Mouse (Mus musculus) kidney, adult 2 months (tissue): Measurements from ENCODE around the gene Pygb. TPM values are rescaled to one million over a fixed set of nuclear protein-coding genes. Genes with fewer than 3 reads are reported as not detected.

ENCODE experiments used
- DNase-seq: peaks from one replicate; pipeline ENCODE4 v3.0.0; 2021
- H3K27ac ChIP-seq: fragments of 200-500 bp; 2 replicates; pipeline ENCODE4 v1.5.1; 2012; ENCODE audit warnings: low read depth, low read length, control low read depth, inconsistent platforms; ENCODE audit not compliant: insufficient read depth
- H3K27me3 ChIP-seq: fragments of 200-500 bp; replicated peaks from 2 replicates; pipeline ENCODE4 v1.6.1; 2012; ENCODE audit warnings: mild to moderate bottlenecking, moderate library complexity, low read length, inconsistent platforms; ENCODE audit not compliant: control insufficient read depth, insufficient read depth
- H3K36me3 ChIP-seq: fragments of 200-500 bp; 2 replicates; pipeline ENCODE4 v1.6.1; 2012; ENCODE audit warnings: mild to moderate bottlenecking, moderate library complexity, low read length, inconsistent platforms; ENCODE audit not compliant: control insufficient read depth, insufficient read depth
- H3K4me1 ChIP-seq: fragments of 200-500 bp; 2 replicates; pipeline ENCODE4 v1.6.1; 2011; ENCODE audit warnings: low read length; ENCODE audit not compliant: control insufficient read depth, insufficient read depth
- H3K4me3 ChIP-seq: fragments of 200-500 bp; 2 replicates; pipeline ENCODE4 v1.5.1; 2011; ENCODE audit warnings: mild to moderate bottlenecking, low read depth, low read length, control low read depth; ENCODE audit not compliant: insufficient read depth
- CTCF ChIP-seq: fragments of 200-500 bp; conservative IDR thresholded peaks from 2 replicates; pipeline ENCODE4 v1.5.1; 2011; ENCODE audit warnings: low read depth, mild to moderate bottlenecking, control low read depth, low read length, moderate library complexity, mixed read lengths; ENCODE audit not compliant: insufficient read depth, insufficient read length
- POLR2A ChIP-seq: fragments of 200-500 bp; IDR thresholded peaks from one replicate; pipeline ENCODE4 v1.6.1; 2011; ENCODE audit warnings: low read depth, low read length, control low read depth
- WGBS: fragments of 180-500 bp; shearing (Covaris S2); methylation state at CpG from one replicate; pipeline ENCODE4 v1.1.7; 2018; 5-methylcytosine and 5-hydroxymethylcytosine counted together
- polyA plus RNA-seq: library from polyadenylated mRNA; depleted of rRNA; stranded (reverse); fragments of >200 nt; gene quantifications from 2 replicates; pipeline ENCODE4 v1.2.3, GENCODE M21; 2012

Gene Pygb
- polyA plus RNA-seq, 1 experiment = 24.7 TPM

DNA sequence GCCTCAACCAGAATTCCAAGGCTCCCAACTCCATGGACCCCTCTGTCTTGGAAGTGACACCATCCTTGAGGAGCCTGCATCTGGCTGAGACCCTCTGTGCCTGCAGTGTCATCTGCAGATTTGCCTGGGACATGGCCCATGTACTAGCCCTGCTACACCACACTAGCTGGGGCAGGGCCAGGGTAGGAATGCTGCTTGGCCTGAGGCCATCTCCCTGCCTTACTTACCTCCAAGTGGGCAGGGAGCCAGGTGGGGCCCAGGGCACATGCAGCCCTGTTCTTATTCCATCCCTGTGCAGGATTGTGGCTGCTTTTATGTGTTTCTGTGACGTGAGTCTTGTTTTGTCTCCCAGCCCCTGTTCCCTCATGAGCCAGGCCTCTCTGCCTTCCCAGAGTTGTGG lies 15.8 kb upstream of the Pygb start:
- Histone ChIP-seq H3K27ac (peak overlapping the region; percentile 67), H3K4me1 (peaks cover 13% of the 10 kb centered on the region), H3K4me3 (no peak overlapping the region), H3K27me3 (no peaks in the 10 kb centered on the region), H3K36me3 (no peaks in the 10 kb centered on the region)
- TF ChIP-seq CTCF (no peak), POLR2A (no peak)
- DNase-seq = peak; percentile 89
- 52% methylated on average over 1 of the region's 1 CpGs for WGBS

DNA sequence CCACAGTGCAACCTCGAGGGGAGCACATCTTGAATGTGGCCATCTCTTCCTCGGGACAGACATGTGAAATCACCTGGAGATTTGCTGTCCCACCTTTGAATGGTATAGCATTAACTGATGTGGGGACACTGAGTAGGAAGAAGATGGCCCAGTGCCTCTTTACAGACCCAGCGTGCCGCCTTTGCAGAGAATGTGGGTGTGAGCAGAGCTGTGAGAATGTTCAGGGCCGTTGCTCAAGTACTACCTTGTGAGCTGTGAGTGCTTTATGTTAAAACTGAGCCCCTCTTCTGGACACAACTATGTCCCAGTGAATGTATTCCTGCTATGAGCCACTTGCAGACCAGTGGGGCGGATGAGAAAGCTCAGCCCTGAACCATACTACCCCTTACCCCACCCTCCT lies 15.4 kb upstream of the Pygb start:
- Histone ChIP-seq H3K27me3 (no peaks in the 10 kb centered on the region), H3K4me1 (peaks cover 13% of the 10 kb centered on the region), H3K4me3 (no peak overlapping the region), H3K36me3 (no peaks in the 10 kb centered on the region), H3K27ac (peak overlapping the region; percentile 67)
- no peak for TF ChIP-seq POLR2A
- no peak for TF ChIP-seq CTCF
- WGBS = 62% methylated on average over 6 of the region's 6 CpGs
- no peak for DNase-seq

DNA sequence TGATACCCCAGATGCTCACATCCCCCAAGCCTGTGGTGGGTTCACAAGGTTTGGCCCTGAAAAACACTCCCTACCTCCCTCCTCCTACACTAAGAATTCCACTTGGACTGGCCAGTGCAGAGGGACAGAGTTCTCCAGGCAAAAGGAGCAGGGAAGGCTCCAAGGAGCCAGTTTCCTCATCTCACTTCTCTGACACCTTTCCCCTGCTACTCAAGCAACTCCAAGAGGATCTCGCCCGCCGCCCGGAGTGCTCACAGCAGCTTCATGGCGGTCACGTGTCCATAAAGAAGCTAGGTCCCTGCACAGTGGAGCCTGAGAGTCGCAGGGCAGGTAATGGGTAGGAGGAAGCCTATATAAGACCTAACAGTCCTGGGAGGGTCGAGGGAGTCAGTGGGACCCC lies 14.5 kb upstream of the Pygb start:
- Histone ChIP-seq H3K27me3 (no peaks in the 10 kb centered on the region), H3K4me3 (no peak overlapping the region), H3K27ac (no peak overlapping the region), H3K4me1 (peaks cover 9% of the 10 kb centered on the region), H3K36me3 (no peaks in the 10 kb centered on the region)
- no peak for DNase-seq
- WGBS = 89% methylated on average over 8 of the region's 8 CpGs
- no peak for TF ChIP-seq CTCF
- TF ChIP-seq POLR2A = no peak

DNA sequence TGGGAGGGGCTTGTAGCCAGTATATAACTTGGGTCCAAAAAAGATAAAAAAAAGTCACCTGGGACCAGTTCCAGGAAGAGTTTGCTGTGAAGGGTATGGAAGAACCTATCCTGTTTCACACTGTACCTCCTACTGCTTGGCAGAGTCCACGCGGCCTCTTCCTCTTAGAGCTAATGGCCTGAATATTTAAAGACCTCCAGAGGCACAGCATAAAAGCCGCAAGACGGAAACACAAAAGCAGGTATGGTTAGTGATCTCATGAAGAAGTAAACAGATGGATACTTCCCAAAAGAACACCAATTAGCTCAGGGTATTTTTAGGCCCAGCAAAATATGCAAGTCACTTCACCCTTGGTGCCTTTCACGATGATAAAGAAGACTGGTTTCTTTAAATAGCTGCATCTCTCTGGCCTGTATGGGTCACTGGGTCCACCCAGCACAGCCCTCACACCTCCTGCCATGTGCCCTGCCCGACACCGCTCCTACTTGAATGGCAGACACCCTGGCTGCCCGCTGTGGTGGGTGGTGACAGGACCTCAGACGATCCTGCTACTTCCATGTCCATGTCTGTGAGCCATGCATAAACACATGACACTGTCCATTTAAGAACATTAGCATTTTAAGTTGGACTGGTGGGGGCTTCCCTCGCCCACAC lies 13.9 kb upstream of the Pygb start:
- 0 out of 2 replicates have a peak overlapping the region, but pooled peaks have one; percentile 9 for H3K27ac ChIP-seq
- no peak overlapping the region for H3K4me3 ChIP-seq
- no peaks in the 10 kb centered on the region for H3K36me3 ChIP-seq
- DNase-seq = no peak
- H3K4me1 ChIP-seq = peaks cover 6% of the 10 kb centered on the region
- WGBS = 52% methylated on average over 10 of the region's 10 CpGs
- TF ChIP-seq POLR2A (no peak), CTCF (no peak)
- H3K27me3 ChIP-seq = no peaks in the 10 kb centered on the region

DNA sequence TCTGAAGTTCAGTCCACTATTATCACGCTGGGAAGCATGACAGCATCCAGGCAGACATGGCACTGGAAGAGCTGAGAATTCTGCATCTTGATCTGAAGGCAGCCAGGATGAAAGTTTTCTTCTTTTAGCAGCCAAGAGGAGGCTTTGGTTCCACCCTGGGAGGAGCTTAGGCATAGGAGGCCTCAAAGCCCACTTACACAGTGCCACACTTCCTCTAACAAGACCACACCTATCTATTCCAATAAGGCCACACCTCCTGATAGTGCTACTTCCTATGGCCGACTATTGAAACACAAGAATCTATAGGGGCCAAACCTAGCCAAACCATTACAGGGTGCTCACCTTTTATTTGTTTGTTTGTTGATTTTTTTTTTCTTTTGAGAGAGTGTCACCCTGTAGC lies 3.7 kb upstream of the Pygb start:
- TF ChIP-seq POLR2A (no peak), CTCF (no peak)
- H3K4me1 ChIP-seq = peaks cover 3% of the 10 kb centered on the region; the same call in 1 of the 2 replicates
- H3K36me3 ChIP-seq = no peaks in the 10 kb centered on the region
- no peaks in the 10 kb centered on the region for H3K27me3 ChIP-seq
- WGBS = 89% methylated on average over 2 of the region's 2 CpGs
- H3K27ac ChIP-seq = no peak overlapping the region
- DNase-seq = no peak
- H3K4me3 ChIP-seq = no peak overlapping the region

DNA sequence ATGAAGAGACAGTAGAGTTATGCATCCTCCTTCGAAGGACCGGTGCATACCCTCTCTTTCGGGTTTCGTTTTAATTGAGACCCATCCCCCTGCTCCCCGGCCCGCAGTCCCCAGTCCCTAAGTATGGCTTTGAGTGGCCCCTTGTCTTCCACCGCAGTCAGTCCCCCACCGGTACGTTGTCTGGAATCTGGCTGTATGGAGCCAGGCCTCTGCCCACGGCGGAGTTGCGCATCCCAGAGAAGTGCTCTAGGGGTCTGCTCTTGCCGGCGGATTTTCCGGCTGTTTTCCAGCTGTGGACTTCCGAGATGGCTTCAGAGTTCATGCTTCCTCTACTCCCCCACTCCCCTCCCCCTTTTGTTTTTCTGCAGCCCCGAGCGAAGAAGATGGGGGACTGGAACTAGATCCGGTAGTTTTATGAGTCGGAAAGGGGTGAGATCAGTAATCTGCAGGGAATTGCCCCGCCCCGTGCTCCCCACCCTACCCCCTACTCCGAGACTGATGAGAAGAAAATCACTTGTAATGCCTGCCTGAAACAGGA lies 768 bp downstream of the Pygb start:
- Histone ChIP-seq H3K4me1 (peaks cover 5% of the 10 kb centered on the region; the same call in 1 of the 2 replicates), H3K27me3 (no peaks in the 10 kb centered on the region), H3K27ac (no peak overlapping the region), H3K36me3 (no peaks in the 10 kb centered on the region), H3K4me3 (peak overlapping the region; percentile 95)
- WGBS = 2% methylated on average over 23 of the region's 23 CpGs
- DNase-seq = no peak
- no peak for TF ChIP-seq CTCF
- no peak for TF ChIP-seq POLR2A

DNA sequence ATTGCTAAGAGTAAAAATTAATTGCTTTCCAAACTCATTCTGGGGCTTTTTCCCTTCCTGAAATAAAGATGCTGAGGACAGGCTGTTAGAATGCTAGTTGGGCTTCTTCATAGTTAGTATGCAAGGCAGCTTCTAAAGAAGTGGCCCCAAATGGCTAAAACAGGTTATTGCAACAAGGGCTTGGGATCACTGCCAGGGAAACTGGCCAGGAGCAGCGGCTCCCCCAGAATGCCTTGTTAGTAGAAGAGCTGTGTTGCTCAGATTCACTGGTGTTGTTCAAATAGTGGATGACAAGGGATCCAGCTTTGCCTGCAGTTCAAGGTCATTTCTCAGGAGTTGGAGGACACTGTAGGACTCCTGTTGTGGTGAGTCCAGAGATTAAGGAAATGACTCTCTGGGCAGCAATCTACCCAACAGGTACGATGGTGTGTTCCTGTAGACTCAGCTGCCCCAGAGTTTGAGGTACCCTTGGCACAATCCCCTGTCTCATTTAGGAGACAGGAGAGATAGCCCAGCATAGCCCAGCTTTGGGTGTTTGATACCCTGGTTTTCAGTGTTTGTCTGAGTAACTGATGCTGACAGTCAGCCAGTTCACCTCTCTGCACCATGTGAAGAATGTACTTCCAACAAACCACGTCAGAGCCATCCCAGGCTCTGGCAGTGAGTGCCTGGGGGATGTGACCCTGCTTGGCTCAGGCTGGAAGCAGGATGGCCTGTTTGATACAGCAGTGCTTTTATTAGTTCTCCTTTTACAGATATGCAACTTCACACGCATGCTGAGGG lies 2.4 kb downstream of the Pygb start:
- Histone ChIP-seq H3K27me3 (no peaks in the 10 kb centered on the region), H3K36me3 (no peaks in the 10 kb centered on the region), H3K27ac (no peak overlapping the region), H3K4me1 (peaks cover 5% of the 10 kb centered on the region; the same call in 1 of the 2 replicates), H3K4me3 (no peak overlapping the region)
- 43% methylated on average over 4 of the region's 4 CpGs for WGBS
- peak; percentile 86 for DNase-seq
- TF ChIP-seq CTCF = no peak
- TF ChIP-seq POLR2A = no peak
